Comparison of ENCODE assay signal across 14 mouse cellular contexts in genomic region chr4:120186934-120187333, GRCm38 (mm10). TPM values are rescaled to one million over a fixed set of nuclear protein-coding genes. Genes with fewer than 3 reads are reported as not detected.
A peak's percentile ranks its signal among the peaks of the same experiment; 100 is the strongest.
DNase-seq lines count a peak whose midpoint lies in the region; ATAC-seq and TF ChIP-seq lines count a peak whose summit lies in the region.
"Had no signal": no experiment of that assay in that cellular context is flagged by ENCODE, and none has a peak within 500 bp of the region (broad histone marks: within the 10 kb centered on the region; RNA-seq: fewer than 3 reads in every experiment).

No protein-coding gene starts in this region.

- no peak for DNase-seq in gastrocnemius, adult 2 months
- DNase-seq in gastrocnemius, postnatal 25 days = no peak
- DNase-seq in liver, postnatal 0 days = no peak
- no peak for DNase-seq in liver, embryonic 11.5 days (ENCODE audit: low spot score)
- DNase-seq in ZHBTc4 (ENCODE audit: low read depth, low spot score) = peak; percentile 83
- peak; percentile 53 for DNase-seq in retina, embryonic 14.5 days (ENCODE audit: low spot score)
- no peak for DNase-seq in thymus, postnatal 0 days (ENCODE audit: low spot score)
- DNase-seq: cerebellum, postnatal 36 days; kidney, adult 18-20 months had no signal

- H3K36me3 ChIP-seq in liver, postnatal 0 days (replicated peaks; ENCODE audit: insufficient read depth, low read length) = no peaks in the 10 kb centered on the region
- no peaks in the 10 kb centered on the region for H3K36me3 ChIP-seq in liver, embryonic 11.5 days (ENCODE audit: control insufficient read depth, insufficient read depth, low read length)
- H3K36me3 ChIP-seq: heart, embryonic 13.5 days had no signal

- no peaks in the 10 kb centered on the region for H3K9me3 ChIP-seq in liver, postnatal 0 days (ENCODE audit: low read length)
- H3K9me3 ChIP-seq in liver, embryonic 11.5 days (ENCODE audit: control insufficient read depth, low read length) = no peaks in the 10 kb centered on the region
- H3K9me3 ChIP-seq: heart, embryonic 13.5 days had no signal

- H3K4me2 ChIP-seq in liver, postnatal 0 days (ENCODE audit: low read depth, low read length) = no peak overlapping the region
- no peak overlapping the region for H3K4me2 ChIP-seq in liver, embryonic 11.5 days
- H3K4me2 ChIP-seq: heart, embryonic 13.5 days had no signal

- TF ChIP-seq EP300 in liver, postnatal 0 days (IDR thresholded peaks at IDR 0.05; ENCODE audit: low read depth) = no peak

- no peak overlapping the region for H3K27ac ChIP-seq in gastrocnemius, adult 2 months
- H3K27ac ChIP-seq in liver, postnatal 0 days (ENCODE audit: low read depth) = no peak overlapping the region
- no peak overlapping the region for H3K27ac ChIP-seq in liver, embryonic 11.5 days (ENCODE audit: low read depth, low read length)
- H3K27ac ChIP-seq: heart, embryonic 13.5 days had no signal

- H3K4me3 ChIP-seq in gastrocnemius, adult 2 months = no peak overlapping the region
- no peak overlapping the region for H3K4me3 ChIP-seq in liver, postnatal 0 days (ENCODE audit: low read depth, low read length)
- no peak overlapping the region for H3K4me3 ChIP-seq in liver, embryonic 11.5 days (ENCODE audit: low read depth, low read length)
- H3K4me3 ChIP-seq: heart, embryonic 13.5 days had no signal

- no peak overlapping the region for H3K9ac ChIP-seq in liver, postnatal 0 days (replicated peaks)
- no peak overlapping the region for H3K9ac ChIP-seq in liver, embryonic 11.5 days (ENCODE audit: low read depth, low read length)
- H3K9ac ChIP-seq: heart, embryonic 13.5 days had no signal

- 7% methylated on average over 4 of the region's 4 CpGs for WGBS in liver, postnatal 0 days (ENCODE audit: insufficient replicate concordance)
- WGBS in liver, embryonic 11.5 days = 0% methylated on average over 4 of the region's 4 CpGs

- intact Hi-C loops in gastrocnemius, adult 2 months (cut with DNase I) = no loop called here

- no peak for ATAC-seq in liver, postnatal 0 days
- no peak for ATAC-seq in liver, embryonic 11.5 days (replicated peaks; ENCODE audit: low FRiP score)
- ATAC-seq in megakaryocyte, adult 5-6 weeks (ENCODE audit: poor library complexity, severe bottlenecking) = no peak

- no peaks in the 10 kb centered on the region for H3K4me1 ChIP-seq in liver, postnatal 0 days (ENCODE audit: insufficient read depth)
- H3K4me1 ChIP-seq in liver, embryonic 11.5 days (replicated peaks; ENCODE audit: control insufficient read depth, insufficient read depth, low read length) = no peaks in the 10 kb centered on the region

- peaks cover 2% of the 10 kb centered on the region; the same call in 1 of the 2 replicates for H3K27me3 ChIP-seq in liver, postnatal 0 days (ENCODE audit: insufficient read depth, low read length)
- no peaks in the 10 kb centered on the region for H3K27me3 ChIP-seq in liver, embryonic 11.5 days (replicated peaks; ENCODE audit: control insufficient read depth, insufficient read depth, low read length)

- TF ChIP-seq CTCF in gastrocnemius, adult 2 months (IDR thresholded peaks at IDR 0.05) = peak; percentile 52
- peak; percentile 50 for TF ChIP-seq CTCF in liver, postnatal 0 days (IDR thresholded peaks at IDR 0.05; ENCODE audit: low read depth)

RNA-seq across cellular contexts. Expression of gene Edn2, which starts 25.9 kb away (rescaled TPM):
- not detected for total RNA-seq in gastrocnemius, adult 2 months (2021)
- not detected for total RNA-seq in gastrocnemius, postnatal 25 days (2021)
- 0.07 and 0.19 TPM in 2 replicates for polyA plus RNA-seq in liver, postnatal 0 days (2015; fragmentation: Nextera tagmentation; extraction: Ambion mirVana)
- polyA plus RNA-seq in liver, embryonic 11.5 days (2014; fragmentation: Nextera tagmentation; extraction: Ambion mirVana) = 0.25 and 0.59 TPM in 2 replicates
- not detected in 2 replicates for total RNA-seq in megakaryocyte, adult 5-6 weeks (2015)
- total RNA-seq in megakaryocyte, adult 5-6 weeks (2017) = not detected in 2 replicates
- polyA plus RNA-seq in thymus, postnatal 0 days (2015; fragmentation: Nextera tagmentation; extraction: Ambion mirVana) = 0.69 and 0.73 TPM in 2 replicates
- total RNA-seq: adrenal gland, postnatal 4 days; left cerebral cortex, adult 18-20 months; neutrophil, adult 5-6 weeks had no signal

Comparison
In these comparisons a context has a peak if more than half of its experiments do, and no peak if none do; other contexts are left out.
1. DNase-seq: peak in ZHBTc4 (single experiment) and retina, embryonic 14.5 days (single experiment); none in gastrocnemius, adult 2 months (single experiment), gastrocnemius, postnatal 25 days (single experiment), liver, postnatal 0 days (single experiment), liver, embryonic 11.5 days (single experiment) and thymus, postnatal 0 days (single experiment).